ENCODE assay signal across 21 mouse cellular contexts in the genomic region with DNA sequence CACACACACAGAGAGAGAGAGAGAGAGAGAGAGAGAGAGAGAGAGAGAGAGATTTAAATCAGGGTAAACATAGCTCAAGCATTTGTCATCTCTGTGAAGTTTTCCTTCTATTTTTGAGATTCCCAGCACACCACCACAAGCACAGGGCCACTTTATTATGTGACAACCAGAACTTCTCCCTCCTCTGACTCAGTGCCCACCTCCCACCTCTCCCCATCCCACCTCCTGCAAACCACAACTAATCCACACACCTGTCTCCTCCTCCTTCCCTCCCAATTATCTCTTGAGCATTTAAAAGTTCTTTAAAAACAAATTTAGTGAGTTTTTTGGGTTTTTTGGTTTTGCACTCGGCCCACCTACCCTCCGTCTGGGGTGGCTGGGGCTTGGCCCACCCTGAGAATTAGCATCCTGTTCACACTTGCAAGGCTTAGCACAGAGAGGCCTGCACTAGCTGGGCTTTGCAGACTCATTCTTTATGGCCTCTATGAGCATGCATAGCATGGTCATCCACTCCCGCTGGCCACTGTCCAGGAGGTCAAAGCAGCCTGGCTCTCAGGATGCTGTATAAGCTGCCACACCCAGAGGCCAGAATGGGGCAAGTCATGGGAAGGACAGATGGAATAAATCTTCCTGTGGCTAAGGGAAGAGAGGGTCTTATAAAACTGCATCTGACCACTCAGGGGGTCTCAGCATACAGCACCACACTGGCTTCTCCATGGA. TPM values are rescaled to one million over a fixed set of nuclear protein-coding genes. Genes with fewer than 3 reads are reported as not detected.
"Had no signal": no experiment of that assay in that cellular context is flagged by ENCODE, and none has a peak within 500 bp of the region (broad histone marks: within the 10 kb centered on the region; RNA-seq: fewer than 3 reads in every experiment).

No protein-coding gene starts in this region.

- H3K27me3 ChIP-seq: limb, embryonic 15.5 days; lung, embryonic 15.5 days had no signal

- H3K36me3 ChIP-seq: limb, embryonic 12.5 days; limb, embryonic 15.5 days; lung, embryonic 15.5 days had no signal

- H3K4me2 ChIP-seq: limb, embryonic 12.5 days; limb, embryonic 15.5 days; liver, embryonic 11.5 days; lung, embryonic 15.5 days; midbrain, embryonic 11.5 days had no signal

- ATAC-seq: intestine, postnatal 0 days; liver, postnatal 0 days had no signal

- H3K4me3 ChIP-seq: limb, embryonic 12.5 days; limb, embryonic 15.5 days; lung, embryonic 15.5 days had no signal

- H3K27ac ChIP-seq: limb, embryonic 12.5 days; limb, embryonic 15.5 days; liver, embryonic 14.5 days; lung, embryonic 15.5 days; stomach, postnatal 0 days had no signal

- DNase-seq: kidney, adult 9 months; kidney, postnatal 14 days; left cerebral cortex, postnatal 4 days; liver, postnatal 0 days; lung, postnatal 14 days; lung, postnatal 4 days; midbrain, embryonic 14.5 days; right cerebral cortex, adult 18-20 months; right cerebral cortex, postnatal 14 days; right cerebral cortex, postnatal 4 days; thymus, adult 2 months; thymus, postnatal 36 days had no signal

- H3K9me3 ChIP-seq: limb, embryonic 12.5 days; limb, embryonic 15.5 days; lung, embryonic 15.5 days had no signal

- H3K9ac ChIP-seq: limb, embryonic 12.5 days; limb, embryonic 15.5 days; liver, embryonic 14.5 days; liver, postnatal 0 days; lung, embryonic 15.5 days had no signal

RNA-seq across cellular contexts. Expression of gene Wfs1, which starts 1.8 kb away (rescaled TPM):
- total RNA-seq: megakaryocyte-erythroid progenitor cell, adult 5-6 weeks had no signal
